Mouse (Mus musculus) heart, postnatal 0 days (tissue): ENCODE measurements around the gene Fbxo3. TPM values are rescaled to one million over a fixed set of nuclear protein-coding genes. Genes with fewer than 3 reads are reported as not detected.
"Not testable (repeated sequence)": the region's sequence is repeated elsewhere in the genome, so short reads cannot be mapped to it uniquely, and the experiment has no call there.

Experiments
- ATAC-seq: fragments of 200-750 bp; cut with Nextera tagmentation; 2 replicates; pipeline ENCODE4 v1.8.0; 2017; ENCODE audit warnings: low read depth, moderate number of reproducible peaks, moderate library complexity; ENCODE audit not compliant: insufficient read depth
- DNase-seq: peaks from one replicate; pipeline ENCODE4 v3.0.0-alpha.2; 2016; ENCODE audit warnings: low spot score
- H3K27ac ChIP-seq: fragments of 300-500 bp; sonication (generic); 2 replicates; pipeline ENCODE4 v1.5.1; 2014; ENCODE audit warnings: low read depth, mild to moderate bottlenecking
- H3K27me3 ChIP-seq: fragments of 300-500 bp; sonication (generic); 2 replicates; pipeline ENCODE4 v1.6.1; 2014; ENCODE audit warnings: low read length, mixed read lengths; ENCODE audit not compliant: control insufficient read depth, insufficient read depth
- H3K36me3 ChIP-seq: fragments of 300-500 bp; sonication (generic); replicated peaks from 2 replicates; pipeline ENCODE4 v1.6.1; 2014; ENCODE audit warnings: low read length, mixed read lengths; ENCODE audit not compliant: control insufficient read depth, insufficient read depth
- H3K4me1 ChIP-seq: fragments of 300-500 bp; sonication (generic); 2 replicates; pipeline ENCODE4 v1.6.1; 2014; ENCODE audit warnings: antibody characterized with exemption; ENCODE audit not compliant: control insufficient read depth, insufficient read depth
- H3K4me2 ChIP-seq: fragments of 300-500 bp; sonication (generic); 2 replicates; pipeline ENCODE4 v1.6.1; 2014; ENCODE audit warnings: low read depth, mild to moderate bottlenecking, low read length, moderate library complexity
- H3K4me3 ChIP-seq: fragments of 300-500 bp; sonication (generic); 2 replicates; pipeline ENCODE4 v1.5.1; 2014; ENCODE audit warnings: low read depth, low read length
- H3K9ac ChIP-seq: fragments of 300-500 bp; sonication (generic); replicated peaks from 2 replicates; pipeline ENCODE4 v1.6.1; 2014; ENCODE audit warnings: low read depth, low read length, mixed read lengths
- H3K9me3 ChIP-seq: fragments of 300-500 bp; sonication (generic); replicated peaks from 2 replicates; pipeline ENCODE4 v1.6.1; 2016; ENCODE audit warnings: low read length; ENCODE audit not compliant: control insufficient read depth
- CTCF ChIP-seq: IDR thresholded peaks from 2 replicates; pipeline ENCODE4 v1.5.1; 2016; ENCODE audit warnings: antibody characterized with exemption, control low read depth, low read depth
- EP300 ChIP-seq: IDR thresholded peaks from 2 replicates; pipeline ENCODE4 v1.6.1; 2016; ENCODE audit warnings: antibody characterized with exemption, low read depth
- WGBS: fragments of 180-500 bp; shearing (Covaris S2); extraction: QIAGEN DNeasy Blood & Tissue Kit; methylation state at CpG from one replicate; pipeline ENCODE4 v1.1.7; 2014; 5-methylcytosine and 5-hydroxymethylcytosine counted together
- polyA plus RNA-seq: library from polyadenylated mRNA; unstranded; fragments of >200 nt; fragmentation: Nextera tagmentation; extraction: Ambion mirVana; gene quantifications from 2 replicates; pipeline ENCODE4 v1.2.1, GENCODE M21; 2015
- total RNA-seq: library from RNA; depleted of rRNA; stranded (reverse); fragments of >200 nt; gene quantifications from 2 replicates; pipeline ENCODE4 v1.2.3, GENCODE M21; 2014; ENCODE audit warnings: low replicate concordance

The Fbxo3 gene
- total and polyA plus RNA-seq, 2 experiments from 2014 or later, result 43.1 to 48.8 TPM

- no peaks in the 10 kb centered on the region for H3K9me3 ChIP-seq
- no peaks in the 10 kb centered on the region for H3K4me1 ChIP-seq
- H3K36me3 ChIP-seq, result no peaks in the 10 kb centered on the region
- TF ChIP-seq EP300, result no peak
- TF ChIP-seq CTCF, result no peak
- ATAC-seq (no peak), DNase-seq (no peak)
- whole genome bisulfite sequencing, result 69% methylated on average over 7 of the region's 7 CpGs
- no peak overlapping the region for H3K27ac ChIP-seq
- no peak overlapping the region for H3K4me2 ChIP-seq
- peaks cover 8% of the 10 kb centered on the region for H3K27me3 ChIP-seq
- H3K4me3 ChIP-seq, result no peak overlapping the region
- no peak overlapping the region for H3K9ac ChIP-seq
Measured at GRCm38 (mm10) chr2:104007793-104008519, 19.6 kb upstream of the Fbxo3 start.

DNA sequence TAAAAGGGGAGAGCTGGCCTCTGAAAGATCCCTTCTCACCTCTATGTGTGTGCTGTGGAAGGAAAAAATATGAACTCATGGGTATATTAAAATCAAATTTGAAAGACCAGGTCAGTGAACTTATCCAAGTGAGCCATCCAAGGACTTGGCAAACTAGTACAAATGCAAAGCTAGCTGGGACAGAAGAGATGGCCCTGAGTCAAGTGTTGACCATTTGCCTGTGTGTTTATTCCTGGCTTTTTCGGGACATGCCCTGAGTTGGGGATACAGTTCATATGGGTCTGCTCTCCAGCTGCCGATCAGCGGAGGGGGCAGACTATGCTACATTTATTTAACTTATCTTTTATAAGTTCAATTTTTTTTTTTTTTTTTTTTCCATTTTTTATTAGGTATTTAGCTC is 18.7 kb upstream of the Fbxo3 start:
- not testable (repeated sequence) for H3K27me3 ChIP-seq, H3K4me1 ChIP-seq, H3K9me3 ChIP-seq, H3K4me3 ChIP-seq, DNase-seq, ATAC-seq, H3K4me2 ChIP-seq, H3K36me3 ChIP-seq, H3K27ac ChIP-seq, H3K9ac ChIP-seq
- 88% methylated on average over 3 of the region's 3 CpGs for WGBS

DNA sequence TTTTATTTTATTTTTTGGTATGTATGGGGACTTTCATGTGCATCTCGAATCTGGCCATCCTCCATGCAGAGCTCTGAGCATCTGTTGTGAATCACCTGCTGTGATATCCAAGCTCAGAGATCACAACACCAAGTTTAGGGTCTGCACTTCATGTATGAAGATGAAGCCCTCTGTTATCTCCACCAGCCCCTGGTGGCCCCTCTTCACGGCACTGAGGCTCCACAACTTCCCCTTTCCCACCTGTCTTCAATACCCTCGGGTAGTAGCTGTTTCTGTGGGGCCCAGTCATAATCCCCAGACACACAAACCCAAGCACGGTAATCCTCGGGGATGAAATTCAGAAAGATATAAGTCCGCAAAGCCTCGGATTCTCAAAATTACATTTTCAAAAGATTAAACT is 4.4 kb upstream of the Fbxo3 start:
- H3K4me3 ChIP-seq, result no peak overlapping the region
- H3K27ac ChIP-seq, result no peak overlapping the region
- TF ChIP-seq CTCF, result no peak
- no peak for TF ChIP-seq EP300
- no peak overlapping the region for H3K9ac ChIP-seq
- H3K4me2 ChIP-seq, result no peak overlapping the region
- H3K9me3 ChIP-seq, result no peaks in the 10 kb centered on the region
- 78% methylated on average over 7 of the region's 7 CpGs for WGBS
- no peaks in the 10 kb centered on the region for H3K36me3 ChIP-seq
- DNase-seq, result no peak
- H3K27me3 ChIP-seq, result no peaks in the 10 kb centered on the region
- no peak for ATAC-seq
- H3K4me1 ChIP-seq, result no peaks in the 10 kb centered on the region

DNA sequence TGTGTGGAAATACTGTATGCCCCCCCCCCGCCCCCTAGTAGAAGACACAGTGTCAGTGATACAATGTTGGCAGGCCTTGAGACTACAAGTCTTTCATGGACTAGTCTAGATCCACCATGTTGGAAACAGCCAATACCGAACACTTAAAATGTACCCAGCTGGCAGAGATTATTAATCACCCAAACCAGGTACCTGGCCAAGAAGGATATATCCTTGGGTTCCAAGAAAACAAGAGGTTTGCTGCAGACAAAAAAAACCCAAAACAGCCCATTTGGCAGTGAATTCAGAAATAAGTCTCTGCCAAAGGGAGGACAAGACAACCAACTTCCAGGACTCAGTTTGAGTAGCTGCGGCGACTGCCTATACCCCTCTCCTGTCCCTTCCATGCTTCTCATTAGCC is 2.9 kb upstream of the Fbxo3 start:
- DNase-seq, result no peak
- Histone ChIP-seq H3K4me3 (no peak overlapping the region), H3K4me1 (peaks cover 13% of the 10 kb centered on the region), H3K9ac (no peak overlapping the region), H3K9me3 (no peaks in the 10 kb centered on the region), H3K27me3 (no peaks in the 10 kb centered on the region), H3K36me3 (no peaks in the 10 kb centered on the region), H3K4me2 (no peak overlapping the region), H3K27ac (no peak overlapping the region)
- TF ChIP-seq EP300 (no peak), CTCF (no peak)
- 91% methylated on average over 4 of the region's 4 CpGs for WGBS
- no peak for ATAC-seq

DNA sequence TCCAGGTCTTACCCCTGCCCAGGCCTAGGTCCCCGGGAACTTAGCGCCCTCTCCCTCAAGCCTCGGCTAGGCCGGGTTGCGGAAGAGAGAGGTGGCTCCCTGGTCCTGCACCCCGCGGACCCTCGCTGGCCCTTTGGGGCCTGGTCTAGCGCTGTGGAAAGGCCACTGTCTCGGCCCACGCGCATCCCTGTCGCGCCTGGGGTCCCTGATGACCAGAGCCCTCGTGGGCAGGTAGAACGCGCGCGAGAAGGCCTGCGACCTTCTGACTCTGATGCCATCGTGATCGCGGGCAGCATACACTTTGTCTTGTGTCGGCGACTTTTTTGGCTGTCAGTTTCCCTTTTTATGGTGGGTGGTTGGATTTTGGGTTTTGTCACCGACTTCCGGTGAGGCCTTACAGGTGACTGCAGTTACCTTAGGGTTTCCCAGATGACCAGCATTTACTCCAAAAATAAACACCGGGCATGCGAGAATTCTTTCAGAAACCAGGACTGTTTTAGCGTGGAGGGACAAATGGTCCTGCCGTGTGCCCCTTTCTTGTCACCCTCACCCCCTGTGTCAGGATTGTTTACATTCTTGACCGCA is 710 bp downstream of the Fbxo3 start, which contains the start of gene 4931422A03Rik:
TSS of gene 4931422A03Rik (minus strand) at position 223 of the 585 bp plus-strand sequence.
- TF ChIP-seq CTCF, result no peak
- TF ChIP-seq EP300, result no peak
- Histone ChIP-seq H3K27me3 (no peaks in the 10 kb centered on the region), H3K27ac (peak within 1 kb of the TSS; percentile 73), H3K4me3 (peak within 1 kb of the TSS; percentile 100), H3K36me3 (peaks cover under 1% of the 10 kb centered on the region), H3K4me1 (peaks cover 15% of the 10 kb centered on the region), H3K4me2 (peak within 1 kb of the TSS; percentile 92), H3K9me3 (no peaks in the 10 kb centered on the region), H3K9ac (peak within 1 kb of the TSS; percentile 99)
- WGBS, result under 1% methylated on average over 31 of the region's 32 CpGs
- ATAC-seq (peak; percentile 44), DNase-seq (peak; percentile 15)

DNA sequence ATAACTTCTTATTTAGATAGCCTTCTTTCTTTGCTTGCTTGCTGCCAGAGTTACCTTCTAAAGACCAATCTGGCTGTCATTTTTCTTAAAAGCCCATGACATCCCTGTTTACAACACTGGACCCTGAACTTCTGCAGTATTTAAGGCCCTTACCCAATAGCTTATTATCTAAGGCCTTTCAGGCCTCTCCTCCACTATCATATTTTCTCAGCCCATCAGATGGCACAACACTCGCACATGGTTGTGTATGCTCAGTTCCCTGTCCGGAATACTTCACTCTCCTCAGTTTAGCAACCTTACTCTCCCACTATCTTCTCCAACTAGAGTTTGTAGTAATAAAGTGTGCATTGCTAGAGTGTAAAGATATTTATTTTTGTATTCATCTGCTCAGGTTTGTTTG is 1.6 kb downstream of the Fbxo3 start:
- H3K9ac ChIP-seq, result peak overlapping the region; percentile 99; the same call in 1 of the 2 replicates
- WGBS, result 25% methylated on average over 2 of the region's 2 CpGs
- peak overlapping the region; percentile 100 for H3K4me3 ChIP-seq
- no peaks in the 10 kb centered on the region for H3K27me3 ChIP-seq
- no peak overlapping the region for H3K27ac ChIP-seq
- no peak for TF ChIP-seq CTCF
- H3K4me2 ChIP-seq, result peak overlapping the region; percentile 92
- ATAC-seq, result no peak
- no peaks in the 10 kb centered on the region for H3K9me3 ChIP-seq
- H3K36me3 ChIP-seq, result peaks cover 8% of the 10 kb centered on the region
- no peak for DNase-seq
- peaks cover 15% of the 10 kb centered on the region for H3K4me1 ChIP-seq
